Mouse (Mus musculus): Measurements from ENCODE around the gene Pom121l12. TPM values are rescaled to one million over a fixed set of nuclear protein-coding genes. Genes with fewer than 3 reads are reported as not detected.

The Pom121l12 gene
- not detected in 2 replicates for total RNA-seq (2015; ENCODE audit: low replicate concordance)
- total RNA-seq (2017; ENCODE audit: low replicate concordance), result not detected in 2 replicates

GRCm38 (mm10) chr11:14598976-14599375 lies at the start of gene Pom121l12:
TSS of gene Pom121l12 (plus strand) at chr11:14599276.
- ATAC-seq (replicated peaks; ENCODE audit: low FRiP score, poor library complexity, severe bottlenecking), result no peak

DNA sequence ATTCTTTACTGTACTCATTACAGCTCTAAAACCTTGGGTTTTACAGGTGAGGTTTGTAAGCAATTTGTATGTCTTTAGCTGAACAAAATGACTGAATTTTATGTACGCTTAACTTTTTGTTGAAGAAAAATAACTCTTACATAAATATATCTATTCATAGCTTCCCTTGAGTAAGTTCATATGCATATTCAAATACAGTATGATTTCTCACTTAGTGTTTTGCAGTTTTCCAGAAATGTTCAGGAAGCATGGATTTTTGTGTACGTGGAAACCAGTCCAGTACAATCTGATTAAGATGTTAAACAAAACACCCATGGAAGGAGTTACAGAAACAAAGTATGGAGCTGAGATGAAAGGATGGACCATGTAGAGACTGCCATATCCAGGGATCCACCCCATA lies 12.8 kb downstream of the Pom121l12 start:
- ATAC-seq (replicated peaks; ENCODE audit: low FRiP score, poor library complexity, severe bottlenecking), result no peak
